Mouse (Mus musculus) retina, embryonic 14.5 days (tissue): Measurements from ENCODE around the gene Olfr1014.

ENCODE experiments used
- DNase-seq: peaks from one replicate; pipeline ENCODE4 v3.0.0-alpha.2; 2015; ENCODE audit warnings: low spot score

Olfr1014 gene

DNA sequence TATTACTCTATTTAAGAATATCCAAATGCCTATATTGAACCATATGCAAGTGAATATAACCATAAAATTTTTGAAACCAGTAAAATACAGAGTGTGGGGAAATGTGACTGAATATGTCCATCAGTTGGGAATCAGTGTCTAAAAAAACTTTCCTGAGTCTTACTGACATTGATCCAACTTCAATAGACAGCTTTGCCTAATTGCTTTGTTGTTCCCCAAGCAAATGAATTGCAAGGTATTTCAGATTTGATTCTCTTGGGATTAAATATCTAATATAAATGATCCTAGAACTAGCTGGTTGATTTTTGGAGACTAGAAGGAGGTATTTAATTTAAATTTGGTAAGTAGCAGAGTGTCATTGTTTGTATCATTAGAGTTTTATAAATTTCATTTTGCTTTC, at the start of gene Olfr1014:
Gene Olfr1014 (plus strand): TSS at position 301 of the 400 bp plus-strand sequence.
- DNase-seq, result no peak

GRCm38 (mm10) chr2:85725793-85726192, 46.7 kb upstream of the Olfr1014 start:
- peak; percentile 76 for DNase-seq

- no peak for DNase-seq
These were observed 18.7 kb upstream of the Olfr1014 start for GRCm38 (mm10) chr2:85753822-85754221.

GRCm38 (mm10) chr2:85762666-85763065, 9.8 kb upstream of the Olfr1014 start, which contains the start of gene Olfr1012:
Gene Olfr1012, minus strand, starts transcription at chr2:85762766.
- no peak for DNase-seq

DNA sequence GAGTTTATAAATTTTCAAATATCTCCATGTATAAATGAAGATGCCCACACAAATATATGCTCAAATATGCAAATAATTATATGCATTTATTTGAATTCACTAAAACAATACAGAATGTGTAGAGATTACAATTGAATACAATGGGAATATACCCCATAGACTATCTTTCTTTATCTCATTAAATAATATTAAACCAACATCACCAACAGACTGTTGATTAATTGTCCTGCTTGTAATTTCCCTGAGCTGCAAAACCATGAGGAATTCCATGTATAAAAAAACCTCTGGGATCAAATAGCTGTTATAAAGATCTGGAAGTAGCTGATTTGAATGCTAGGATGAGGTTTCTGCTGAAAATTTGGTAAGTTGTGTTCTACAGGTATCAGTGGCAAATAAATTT, 5.7 kb upstream of the Olfr1014 start, which contains the start of gene Olfr1013:
Gene Olfr1013 (plus strand): TSS at position 301 of the 400 bp plus-strand sequence.
- no peak for DNase-seq

DNA sequence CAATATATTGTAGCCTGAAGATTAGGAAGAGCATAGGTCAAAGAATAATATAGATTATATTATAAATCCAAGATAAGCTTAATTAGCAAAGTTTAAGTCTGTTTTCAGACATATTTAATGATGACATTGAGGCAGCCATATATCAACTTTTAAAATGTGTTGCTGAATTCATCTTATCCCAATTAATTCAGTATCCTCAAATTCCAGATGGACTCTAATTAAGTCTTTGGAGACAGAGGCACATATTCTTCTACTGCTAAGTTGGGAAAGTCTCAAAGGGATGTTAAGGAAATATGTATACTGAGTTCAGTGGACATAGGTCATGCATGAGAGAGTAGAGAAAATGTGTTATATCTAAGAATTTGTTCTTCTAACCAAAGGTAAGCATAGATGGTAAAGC, 9.2 kb downstream of the Olfr1014 start, which contains the start of gene Olfr1015:
Gene Olfr1015 (plus strand): TSS at position 301 of the 400 bp plus-strand sequence.
- no peak for DNase-seq

DNA sequence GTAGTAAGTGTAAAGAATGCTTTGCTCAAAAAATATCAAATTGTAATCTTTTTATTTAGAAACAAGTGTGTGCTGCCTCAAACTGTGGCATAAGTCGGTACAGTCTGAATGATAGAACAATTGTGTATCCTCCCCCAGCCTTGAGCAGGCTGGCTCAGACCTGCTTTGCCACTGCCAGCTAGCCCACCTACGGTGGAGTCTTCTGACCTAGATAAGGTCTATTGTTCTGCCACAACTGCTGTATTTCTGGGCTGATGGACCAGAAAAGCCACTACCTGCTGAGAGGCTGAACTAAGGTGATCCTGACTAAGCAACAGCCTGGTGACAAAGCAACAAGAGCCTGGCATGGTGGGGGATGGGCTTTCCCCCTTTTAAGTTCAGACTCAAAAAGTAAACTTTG, 19.8 kb downstream of the Olfr1014 start:
- DNase-seq, result peak; percentile 62

DNA sequence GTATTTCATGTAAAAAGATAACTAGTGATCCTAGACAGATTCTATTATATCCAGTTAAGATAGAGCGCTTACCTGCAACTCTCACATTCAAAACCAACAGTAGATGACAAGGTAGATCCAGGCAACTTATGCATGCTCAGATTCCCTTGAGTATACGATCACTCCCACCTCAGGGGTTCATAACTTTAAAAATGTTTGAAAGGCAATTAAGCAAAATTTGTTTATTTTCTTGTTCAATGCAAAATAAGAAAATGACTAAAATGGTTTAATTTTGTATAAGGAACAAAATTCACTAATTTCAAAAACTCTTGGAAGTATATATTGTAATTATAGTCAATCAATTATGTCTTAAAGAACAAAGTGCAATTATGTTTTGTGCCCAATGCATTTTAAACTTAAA, 29.9 kb downstream of the Olfr1014 start, which contains the start of gene Olfr1016:
Gene Olfr1016 (minus strand): TSS at position 101 of the 400 bp plus-strand sequence.
- no peak for DNase-seq

DNA sequence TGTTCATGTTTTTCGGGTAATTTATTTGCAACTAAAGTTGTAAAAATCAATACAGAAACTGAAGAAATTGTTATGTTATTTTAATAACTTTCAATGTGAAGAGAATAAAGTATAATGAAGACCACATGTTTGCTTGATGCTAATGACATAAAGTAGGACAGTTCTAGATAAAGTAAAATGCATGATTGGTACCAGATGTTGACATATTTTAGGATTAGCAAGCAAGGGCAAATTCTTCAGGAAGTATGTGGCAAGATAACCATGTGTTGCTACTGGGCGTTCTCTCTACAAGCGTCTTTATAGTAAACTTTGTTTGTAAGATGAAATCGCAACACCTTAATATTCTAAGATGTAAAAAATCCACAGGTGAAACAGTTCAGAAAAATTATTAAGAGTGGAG, 32.0 kb downstream of the Olfr1014 start:
- no peak for DNase-seq

DNA sequence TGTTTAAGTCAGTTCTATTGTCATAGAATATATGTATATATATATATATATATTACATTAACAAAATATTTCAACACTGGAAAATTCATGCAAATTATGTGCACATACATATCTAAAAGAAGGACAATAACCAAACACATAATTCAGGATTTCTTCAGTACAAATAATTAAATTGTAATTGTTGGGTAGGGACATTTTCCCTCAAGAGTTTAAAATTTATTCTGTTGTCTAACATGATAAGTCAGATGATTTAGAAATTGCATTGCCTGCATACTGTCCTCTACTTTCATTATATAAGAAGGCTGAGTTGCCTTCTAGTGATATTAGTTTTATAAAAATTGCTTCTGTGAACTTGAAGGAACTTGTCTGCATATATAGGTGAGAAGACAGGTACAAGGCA, 45.7 kb downstream of the Olfr1014 start, which contains the start of gene Olfr1018:
Gene Olfr1018 (plus strand): TSS at position 301 of the 400 bp plus-strand sequence.
- DNase-seq, result no peak
